Mouse (Mus musculus) lung, postnatal 4 days (tissue): ENCODE results near the gene Notch4.

Experiments
- DNase-seq, 2 experiments: peaks; one replicate each; pipeline ENCODE4 v3.0.0; 2021

Notch4 gene

GRCm38 (mm10) chr17:34597566-34598095, 33.6 kb downstream of the Notch4 start, which contains the start of gene Ager:
Gene Ager, plus strand, starts transcription at chr17:34597862.
- DNase-seq, result peak; percentile 73 to 85

- DNase-seq, result peak in 1 of 2 experiments; percentile 33
Observed at GRCm38 (mm10) chr17:34599891-34600290, 35.8 kb downstream of the Notch4 start.

GRCm38 (mm10) chr17:34601796-34602195, 37.7 kb downstream of the Notch4 start:
- DNase-seq, result peak in 1 of 2 experiments; percentile 38

GRCm38 (mm10) chr17:34603375-34604060, 39.5 kb downstream of the Notch4 start, which contains the start of gene Rnf5:
Gene Rnf5, minus strand, starts transcription at chr17:34603690.
- peak; percentile 96 to 99 for DNase-seq

GRCm38 (mm10) chr17:34604061-34604508, 40.0 kb downstream of the Notch4 start, which contains the start of gene Agpat1:
Gene Agpat1, plus strand, starts transcription at chr17:34604262.
- DNase-seq, result peak; percentile 99

- DNase-seq, result peak; percentile 70 to 80
Observed at GRCm38 (mm10) chr17:34604511-34605237, 40.6 kb downstream of the Notch4 start.

- peak; percentile 98 for DNase-seq
Observed at GRCm38 (mm10) chr17:34605609-34606008, 41.5 kb downstream of the Notch4 start.

GRCm38 (mm10) chr17:34606186-34607039, 42.3 kb downstream of the Notch4 start:
- DNase-seq, result peak in 1 of 2 experiments; percentile 54

- no peak for DNase-seq
Observed at GRCm38 (mm10) chr17:34607997-34608396, 43.9 kb downstream of the Notch4 start.

- no peak for DNase-seq
Observed at GRCm38 (mm10) chr17:34611050-34611449, 47.0 kb downstream of the Notch4 start.

GRCm38 (mm10) chr17:34613054-34613645, 49.1 kb downstream of the Notch4 start:
- no peak for DNase-seq

GRCm38 (mm10) chr17:34613830-34614229, 49.8 kb downstream of the Notch4 start:
- peak in 1 of 2 experiments; percentile 21 for DNase-seq

GRCm38 (mm10) chr17:34615871-34616270, 51.8 kb downstream of the Notch4 start, which contains the start of gene Egfl8:
Gene Egfl8, minus strand, starts transcription at chr17:34615971.
- DNase-seq, result no peak

GRCm38 (mm10) chr17:34618999-34619398, 54.9 kb downstream of the Notch4 start:
- peak; percentile 63 to 84 for DNase-seq

- no peak for DNase-seq
Observed at GRCm38 (mm10) chr17:34621006-34621405, 56.9 kb downstream of the Notch4 start.

- DNase-seq, result no peak
Observed at GRCm38 (mm10) chr17:34623161-34623560, 59.1 kb downstream of the Notch4 start.

GRCm38 (mm10) chr17:34624981-34625380, 60.9 kb downstream of the Notch4 start:
- no peak for DNase-seq

GRCm38 (mm10) chr17:34626062-34626772, 62.1 kb downstream of the Notch4 start:
- DNase-seq, result no peak

GRCm38 (mm10) chr17:34626773-34627092, 62.7 kb downstream of the Notch4 start:
- DNase-seq, result peak; percentile 43 to 55

GRCm38 (mm10) chr17:34627093-34627942, 63.2 kb downstream of the Notch4 start:
- DNase-seq, result peak; percentile 89 to 93
